Mouse (Mus musculus) limb, embryonic 14.5 days (tissue): ENCODE data around the gene Epgn. TPM values are rescaled to one million over a fixed set of nuclear protein-coding genes. Genes with fewer than 3 reads are reported as not detected.

ENCODE experiments used
- ATAC-seq: fragments of 200-750 bp; cut with Nextera tagmentation; 2 replicates; pipeline ENCODE4 v1.8.0; 2017; ENCODE audit warnings: low read depth, moderate number of reproducible peaks, moderate TSS enrichment; ENCODE audit not compliant: low FRiP score
- DNase-seq: peaks from one replicate; pipeline ENCODE4 v3.0.0-alpha.2; 2015; ENCODE audit warnings: low spot score
- H3K27ac ChIP-seq: fragments of 300-500 bp; sonication (generic); replicated peaks from 2 replicates; pipeline ENCODE4 v1.5.1; 2014; ENCODE audit warnings: low read depth, mild to moderate bottlenecking, low read length, moderate library complexity, mixed read lengths
- H3K27me3 ChIP-seq: fragments of 300-500 bp; sonication (generic); 2 replicates; pipeline ENCODE4 v1.6.1; 2014; ENCODE audit warnings: low read length, mixed read lengths; ENCODE audit not compliant: control insufficient read depth, insufficient read depth
- H3K36me3 ChIP-seq: fragments of 300-500 bp; sonication (generic); 2 replicates; pipeline ENCODE4 v1.6.1; 2014; ENCODE audit warnings: mild to moderate bottlenecking, low read length, moderate library complexity, mixed read lengths; ENCODE audit not compliant: control insufficient read depth, insufficient read depth
- H3K4me1 ChIP-seq: fragments of 300-500 bp; sonication (generic); 2 replicates; pipeline ENCODE4 v1.6.1; 2014; ENCODE audit warnings: antibody characterized with exemption, low read length, mixed read lengths; ENCODE audit not compliant: control insufficient read depth, insufficient read depth
- H3K4me2 ChIP-seq: fragments of 300-500 bp; sonication (generic); replicated peaks from 2 replicates; pipeline ENCODE4 v1.6.1; 2014; ENCODE audit warnings: low read depth, mild to moderate bottlenecking, low read length, moderate library complexity; ENCODE audit not compliant: severe bottlenecking
- H3K4me3 ChIP-seq: fragments of 300-500 bp; sonication (generic); replicated peaks from 2 replicates; pipeline ENCODE4 v1.5.1; 2014; ENCODE audit warnings: low read length
- H3K9ac ChIP-seq: fragments of 300-500 bp; sonication (generic); 2 replicates; pipeline ENCODE4 v1.6.1; 2014; ENCODE audit warnings: mild to moderate bottlenecking, low read depth, low read length, moderate library complexity; ENCODE audit not compliant: severe bottlenecking
- H3K9me3 ChIP-seq: fragments of 300-500 bp; sonication (generic); 2 replicates; pipeline ENCODE4 v1.6.1; 2016; ENCODE audit warnings: low read length; ENCODE audit not compliant: control insufficient read depth
- POLR2A ChIP-seq: fragments of 200-500 bp; IDR thresholded peaks from 2 replicates; pipeline ENCODE4 v1.8.0; 2012; ENCODE audit warnings: inconsistent platforms, mild to moderate bottlenecking, moderate library complexity, borderline replicate concordance; ENCODE audit not compliant: insufficient read depth, insufficient read length; ENCODE audit errors: extremely low read depth
- WGBS: fragments of 180-500 bp; shearing (Covaris S2); extraction: QIAGEN DNeasy Blood & Tissue Kit; methylation state at CpG from one replicate; pipeline ENCODE4 v1.1.7; 2014; 5-methylcytosine and 5-hydroxymethylcytosine counted together
- polyA plus RNA-seq, 2 experiments: library from polyadenylated mRNA; depleted of rRNA in 1 of 2; stranded (reverse) in 1 of 2; unstranded in 1 of 2; fragments of >200 nt; fragmentation: Nextera tagmentation in 1 of 2; extraction: Ambion mirVana in 1 of 2; gene quantifications; 2 replicates each; pipeline versions ENCODE4 v1.2.1 to v1.2.3; 2012 to 2014

The Epgn gene
- 0.25 and 0.32 TPM in 2 replicates for polyA plus RNA-seq (2012; rRNA removed)
- 0.18 and 0.44 TPM in 2 replicates for polyA plus RNA-seq (2014; fragmentation: Nextera tagmentation; extraction: Ambion mirVana)

GRCm38 (mm10) chr5:91027164-91027563 lies at the start of gene Epgn:
Epgn (plus strand) TSS chr5:91027464.
- Histone ChIP-seq H3K9me3 (no peaks in the 10 kb centered on the region), H3K4me1 (no peaks in the 10 kb centered on the region), H3K27ac (no peak within 1 kb of the TSS), H3K27me3 (no peaks in the 10 kb centered on the region), H3K9ac (no peak within 1 kb of the TSS), H3K4me3 (no peak within 1 kb of the TSS), H3K4me2 (no peak within 1 kb of the TSS), H3K36me3 (no peaks in the 10 kb centered on the region)
- TF ChIP-seq POLR2A, result no peak
- 71% methylated on average over 6 of the region's 6 CpGs for WGBS
- ATAC-seq (no peak), DNase-seq (peak; percentile 26)

- no peaks in the 10 kb centered on the region for H3K4me1 ChIP-seq
- H3K4me3 ChIP-seq, result no peak overlapping the region
- H3K36me3 ChIP-seq, result peaks cover 7% of the 10 kb centered on the region
- no peak overlapping the region for H3K9ac ChIP-seq
- no peak overlapping the region for H3K27ac ChIP-seq
- DNase-seq (no peak), ATAC-seq (no peak)
- no peaks in the 10 kb centered on the region for H3K9me3 ChIP-seq
- H3K4me2 ChIP-seq, result no peak overlapping the region
- H3K27me3 ChIP-seq, result no peaks in the 10 kb centered on the region
- no peak for TF ChIP-seq POLR2A
- WGBS, result 83% methylated on average over 7 of the region's 7 CpGs
These were observed 47.0 kb upstream of the Epgn start for GRCm38 (mm10) chr5:90980297-90980696.

DNA sequence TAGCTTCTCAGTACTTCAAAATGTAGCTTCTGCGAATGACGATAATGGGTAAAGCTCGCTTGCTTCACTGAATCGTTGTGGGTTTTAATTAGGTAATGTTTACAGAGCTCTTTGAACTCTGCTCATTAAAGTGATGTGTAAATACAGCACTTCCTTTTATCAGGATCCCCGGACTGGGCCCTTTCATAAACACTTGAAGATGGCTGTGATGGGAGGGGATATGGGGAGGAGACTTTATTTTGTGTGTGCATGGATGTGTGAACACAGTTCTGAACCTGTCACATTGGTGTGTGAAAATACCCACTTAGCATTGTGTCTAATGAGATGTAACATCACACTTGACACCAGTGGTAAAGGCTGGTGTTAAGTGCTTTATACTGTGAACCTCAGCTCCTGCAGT lies 39.7 kb upstream of the Epgn start:
- H3K9ac ChIP-seq, result no peak overlapping the region
- TF ChIP-seq POLR2A, result no peak
- WGBS, result 46% methylated on average over 5 of the region's 5 CpGs
- H3K27me3 ChIP-seq, result no peaks in the 10 kb centered on the region
- H3K4me2 ChIP-seq, result no peak overlapping the region
- H3K4me3 ChIP-seq, result no peak overlapping the region
- no peak for ATAC-seq
- H3K27ac ChIP-seq, result no peak overlapping the region
- no peak for DNase-seq
- H3K36me3 ChIP-seq, result no peaks in the 10 kb centered on the region
- H3K4me1 ChIP-seq, result no peaks in the 10 kb centered on the region
- no peaks in the 10 kb centered on the region for H3K9me3 ChIP-seq

GRCm38 (mm10) chr5:90988149-90988548 lies 39.1 kb upstream of the Epgn start:
- Histone ChIP-seq H3K9ac (no peak overlapping the region), H3K9me3 (no peaks in the 10 kb centered on the region), H3K4me1 (no peaks in the 10 kb centered on the region), H3K36me3 (no peaks in the 10 kb centered on the region), H3K27ac (no peak overlapping the region), H3K4me3 (no peak overlapping the region), H3K27me3 (no peaks in the 10 kb centered on the region), H3K4me2 (no peak overlapping the region)
- ATAC-seq (no peak), DNase-seq (no peak)
- no peak for TF ChIP-seq POLR2A
- 77% methylated on average over 3 of the region's 3 CpGs for WGBS

- H3K4me1 ChIP-seq, result no peaks in the 10 kb centered on the region
- no peaks in the 10 kb centered on the region for H3K9me3 ChIP-seq
- DNase-seq (no peak), ATAC-seq (no peak)
- H3K4me3 ChIP-seq, result no peak overlapping the region
- no peak overlapping the region for H3K27ac ChIP-seq
- no peak for TF ChIP-seq POLR2A
- no peak overlapping the region for H3K9ac ChIP-seq
- no peaks in the 10 kb centered on the region for H3K27me3 ChIP-seq
- 94% methylated on average over 4 of the region's 4 CpGs for WGBS
- no peak overlapping the region for H3K4me2 ChIP-seq
- H3K36me3 ChIP-seq, result no peaks in the 10 kb centered on the region
These were observed 38.7 kb upstream of the Epgn start for GRCm38 (mm10) chr5:90988592-90988991.

GRCm38 (mm10) chr5:90999942-91000341 lies 27.3 kb upstream of the Epgn start:
- Histone ChIP-seq H3K4me3 (no peak overlapping the region), H3K36me3 (no peaks in the 10 kb centered on the region), H3K27me3 (no peaks in the 10 kb centered on the region), H3K4me1 (no peaks in the 10 kb centered on the region), H3K9me3 (no peaks in the 10 kb centered on the region), H3K27ac (no peak overlapping the region), H3K9ac (no peak overlapping the region), H3K4me2 (no peak overlapping the region)
- ATAC-seq, result no peak
- WGBS, result 93% methylated on average over 8 of the region's 8 CpGs
- no peak for DNase-seq
- TF ChIP-seq POLR2A, result no peak
